Mouse (Mus musculus) liver, adult 10 weeks (tissue): Measurements from ENCODE around the gene Rcc1l. TPM values are rescaled to one million over a fixed set of nuclear protein-coding genes. Genes with fewer than 3 reads are reported as not detected.

Experiments used
- polyA plus RNA-seq: library from polyadenylated mRNA; stranded (reverse); fragments of 350-450 nt; fragmentation: Illumina TruSeq; extraction: RNeasy Lipid Tissue Mini Kit (QIAGEN cat#74804); gene quantifications from one replicate; pipeline ENCODE4 v1.2.3, GENCODE M21; 2014; ENCODE audit warnings: low read depth, low replicate concordance

Gene Rcc1l
- polyA plus RNA-seq = 1.4 TPM

DNA sequence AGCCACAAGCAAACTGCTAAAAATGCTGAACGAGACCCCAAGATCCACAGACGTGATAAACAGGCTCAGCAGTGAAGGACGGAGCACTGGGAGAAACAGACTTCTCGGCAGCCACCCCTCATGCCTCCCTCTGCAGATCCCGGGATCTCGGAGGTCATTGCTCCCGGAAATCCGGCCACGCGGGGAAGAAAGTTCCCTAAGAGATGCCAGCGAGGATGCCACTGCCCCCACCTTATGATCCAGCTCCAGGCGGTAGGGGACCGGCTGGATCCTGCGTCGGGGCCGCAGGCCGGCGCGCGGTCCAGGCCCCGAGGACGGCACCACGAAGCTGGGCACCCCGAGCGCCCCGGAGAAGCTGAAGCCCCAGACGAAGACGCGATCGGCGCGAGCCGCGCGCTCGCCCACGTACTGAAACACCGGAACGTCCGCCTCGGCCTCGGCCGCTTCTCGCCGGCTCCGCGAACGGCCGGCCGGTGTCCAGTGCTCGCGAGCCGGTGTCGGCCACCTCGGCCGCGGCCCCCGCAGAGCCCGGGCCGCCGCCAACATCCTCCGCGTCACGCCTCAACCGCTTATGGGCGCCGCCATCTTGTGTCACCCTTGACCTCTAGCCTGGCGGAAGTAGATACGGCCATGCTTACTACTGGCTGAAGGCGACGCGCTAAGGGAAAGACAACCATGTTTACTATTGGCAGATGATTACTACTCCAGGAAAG lies at the start of gene Rcc1l:
Gene Rcc1l, minus strand, starts transcription at position 606 of the 713 bp plus-strand sequence.

DNA sequence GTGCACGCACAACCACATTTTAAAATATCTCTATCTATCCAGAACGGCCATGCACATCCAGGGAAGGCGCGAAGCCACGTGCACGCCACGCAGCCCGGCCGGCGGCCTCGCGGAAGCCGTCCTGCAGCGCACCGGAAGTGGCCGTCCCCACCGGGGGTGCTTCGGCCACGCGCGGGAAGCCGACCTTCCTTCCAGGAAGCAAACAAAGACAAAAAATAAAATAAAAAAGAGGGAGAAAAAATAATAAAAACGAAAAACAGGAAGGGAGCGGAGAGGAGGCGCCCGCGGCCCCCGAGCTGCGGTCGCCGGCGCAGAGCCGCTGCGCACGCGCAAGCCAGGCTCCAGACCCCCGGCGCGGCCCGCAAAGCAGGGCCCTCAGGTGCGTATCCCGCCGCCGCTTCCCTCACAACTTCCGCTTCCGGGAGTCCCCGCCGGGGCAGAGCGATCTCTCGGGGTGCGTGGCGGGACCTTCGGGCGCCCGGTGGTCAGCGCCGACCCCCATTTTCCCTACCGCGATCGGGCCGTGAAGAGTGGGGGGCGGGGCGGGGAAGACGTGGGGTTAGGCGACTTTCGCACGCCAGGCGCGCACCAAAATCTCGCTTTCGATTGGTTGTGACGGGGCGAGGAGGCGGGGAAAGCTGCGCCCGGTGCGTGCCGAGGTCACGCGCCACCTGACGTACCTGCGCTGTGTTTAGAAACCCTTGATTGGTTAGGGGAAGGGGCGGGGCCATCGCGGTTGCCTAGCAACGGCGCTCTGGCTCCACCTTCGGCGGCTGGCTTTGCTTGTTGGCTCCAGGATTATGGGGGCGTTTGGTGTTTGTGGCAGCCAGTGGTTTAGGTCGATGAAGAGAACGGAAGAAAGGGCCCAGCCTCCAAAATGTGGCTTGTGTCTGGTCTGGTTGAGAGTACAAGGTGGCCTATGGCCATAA lies 7.6 kb upstream of the Rcc1l start, which contains the start of gene Gtf2ird2:
Gene Gtf2ird2, plus strand, starts transcription at position 140 of the 929 bp plus-strand sequence.

DNA sequence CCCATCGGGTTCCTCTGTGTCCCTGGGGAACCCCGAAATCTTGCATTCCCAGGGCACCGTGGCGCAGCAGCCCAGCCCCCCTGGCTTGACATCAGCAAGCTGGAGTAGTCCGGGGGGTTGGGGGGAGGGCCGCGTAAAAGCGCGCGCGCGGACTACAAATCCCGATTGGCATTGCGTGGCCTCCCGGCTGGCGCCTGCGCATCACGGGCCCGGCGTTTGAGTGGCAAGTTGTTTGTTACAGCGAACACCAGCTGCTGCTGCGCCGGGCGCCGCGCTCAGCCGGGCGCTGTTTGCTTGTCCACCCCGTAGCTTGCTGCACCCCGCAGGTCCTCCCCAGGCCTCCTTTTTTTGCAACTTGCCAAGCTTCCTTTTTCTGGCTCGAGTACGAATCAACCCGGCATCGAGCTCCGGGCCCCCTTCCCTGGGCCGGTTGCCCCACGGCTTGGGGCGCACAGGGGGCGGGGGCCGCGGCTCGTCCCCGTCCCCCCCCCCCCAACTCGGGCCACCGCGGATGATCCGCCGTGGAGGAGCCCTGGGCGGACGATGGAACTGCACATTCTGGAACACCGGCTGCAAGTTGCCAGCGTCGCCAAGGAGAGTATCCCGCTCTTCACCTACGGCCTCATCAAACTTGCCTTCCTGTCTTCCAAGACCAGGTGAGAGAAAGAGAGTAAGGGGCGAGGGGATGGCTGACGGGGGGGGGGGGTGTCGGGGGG lies 76.9 kb downstream of the Rcc1l start, which contains the start of gene Castor2:
Gene Castor2, plus strand, starts transcription at position 216 of the 716 bp plus-strand sequence.

Other genes with a start within 250 kb of the Rcc1l start
- 0.87 TPM for gene Castor2, start 77.1 kb downstream of the Rcc1l start, polyA plus RNA-seq
- 0.61 TPM for gene Gtf2ird2, start 7.2 kb upstream of the Rcc1l start, polyA plus RNA-seq
- gene Ncf1, start 52.9 kb upstream of the Rcc1l start, polyA plus RNA-seq = 1.9 TPM
- 30.3 TPM for gene Gtf2i, start 138.0 kb upstream of the Rcc1l start, polyA plus RNA-seq